Mouse (Mus musculus) WW6 (cell line): Measurements from ENCODE around the gene 1700102P08Rik.

Source experiments
- DNase-seq: peaks from one replicate; pipeline ENCODE4 v3.0.0-alpha.2; 2013; ENCODE audit warnings: low read depth, low spot score

The 1700102P08Rik gene

DNA sequence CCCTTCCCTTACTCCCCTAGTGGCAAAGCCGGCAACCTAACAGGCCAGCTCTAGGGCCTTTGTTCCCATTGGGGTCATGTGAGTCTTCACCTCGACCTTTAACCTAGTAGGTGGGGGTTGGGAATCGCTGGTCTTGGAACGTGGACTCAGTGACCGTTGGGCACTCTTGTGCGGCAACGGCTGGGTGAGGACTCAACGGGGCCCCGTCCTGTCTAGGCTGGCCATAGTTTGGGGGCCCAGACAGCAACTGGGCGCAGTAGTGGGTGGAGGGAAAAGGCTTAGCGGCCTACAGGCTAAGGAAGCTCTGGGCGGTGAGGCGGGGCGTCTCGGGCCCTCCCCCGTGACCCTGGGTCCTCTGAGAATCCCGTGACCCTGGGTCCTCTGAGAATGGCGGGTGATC lies at the start of gene 1700102P08Rik:
TSS of gene 1700102P08Rik (plus strand) at position 130 of the 400 bp plus-strand sequence.
- peak; percentile 67 for DNase-seq

DNA sequence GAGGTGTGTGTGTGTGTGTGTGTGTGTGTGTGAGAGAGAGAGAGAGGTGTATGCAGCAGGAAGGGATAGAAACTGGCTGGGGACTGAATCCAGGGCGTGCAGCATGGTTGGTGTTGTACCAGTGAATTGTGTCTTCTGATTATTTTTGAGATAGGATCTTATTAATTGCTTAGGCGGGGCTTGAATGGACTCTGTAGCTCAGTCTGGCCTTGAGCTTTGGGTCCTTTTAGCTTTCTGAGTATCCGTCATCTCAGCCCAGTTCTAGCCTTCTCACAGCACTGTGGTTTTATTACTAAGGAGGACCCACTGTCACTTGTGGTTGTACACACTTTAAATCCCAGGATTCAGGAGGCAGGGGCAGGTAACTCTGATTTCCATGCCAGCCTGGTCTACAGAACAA lies 49.3 kb upstream of the 1700102P08Rik start:
- no peak for DNase-seq

DNA sequence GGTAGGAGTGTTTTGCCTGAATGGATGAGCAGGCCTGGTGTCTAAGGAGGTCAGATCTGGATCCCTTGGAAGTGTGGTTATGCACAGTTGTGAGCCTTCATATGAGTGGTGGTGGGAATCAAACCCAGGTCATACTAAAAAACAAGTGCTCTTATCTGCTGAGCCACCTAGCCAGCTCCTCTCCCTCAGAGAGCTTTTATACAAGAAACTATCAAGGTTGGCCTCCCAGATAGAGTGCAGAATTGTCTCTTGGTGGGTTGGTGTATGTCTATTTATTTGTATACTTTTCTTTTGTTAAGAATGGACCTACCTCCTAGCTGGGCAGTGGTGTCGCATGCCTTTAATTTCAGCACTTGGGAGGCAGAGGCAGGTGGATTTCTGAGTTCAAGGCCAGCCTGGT lies 48.8 kb upstream of the 1700102P08Rik start:
- DNase-seq, result no peak

DNA sequence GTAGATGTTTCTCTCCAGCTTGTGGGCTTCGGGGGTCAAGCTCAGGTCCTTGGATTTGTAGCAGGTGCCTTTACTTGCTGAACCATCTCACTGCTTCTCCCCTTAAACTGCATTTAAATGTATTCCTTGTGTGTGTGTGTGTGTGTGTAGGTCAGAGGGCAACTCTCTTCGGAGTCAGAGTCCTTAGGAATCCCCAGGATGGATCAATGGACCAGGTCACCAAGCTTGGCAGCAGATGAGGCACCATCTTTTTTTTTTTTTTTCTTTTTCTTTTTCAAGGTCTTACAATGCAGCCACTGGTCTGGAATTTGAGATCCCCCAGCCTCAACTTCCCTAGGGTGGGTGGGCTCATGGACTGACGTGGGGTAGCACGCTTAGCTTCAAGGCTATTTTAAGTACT lies 48.1 kb upstream of the 1700102P08Rik start:
- DNase-seq, result no peak

DNA sequence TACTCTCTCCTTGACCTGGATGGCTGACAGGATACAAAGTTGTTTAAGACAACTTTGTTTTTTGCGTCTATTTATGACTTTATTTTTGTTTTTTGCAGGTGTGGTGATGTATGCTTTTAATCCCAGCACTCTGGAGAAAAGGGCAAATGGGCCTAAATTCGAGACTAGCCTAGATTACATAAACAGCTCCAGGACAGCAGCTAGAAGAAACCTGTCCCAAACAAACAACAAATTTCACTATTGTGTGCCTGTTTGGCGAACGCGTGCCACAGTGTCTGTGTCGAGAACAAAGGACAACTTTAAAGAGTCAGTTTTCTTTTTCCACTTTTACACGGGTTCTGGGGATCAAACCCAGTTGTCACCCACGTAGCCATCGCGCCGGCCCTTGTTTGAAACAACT lies 45.6 kb upstream of the 1700102P08Rik start:
- no peak for DNase-seq

DNA sequence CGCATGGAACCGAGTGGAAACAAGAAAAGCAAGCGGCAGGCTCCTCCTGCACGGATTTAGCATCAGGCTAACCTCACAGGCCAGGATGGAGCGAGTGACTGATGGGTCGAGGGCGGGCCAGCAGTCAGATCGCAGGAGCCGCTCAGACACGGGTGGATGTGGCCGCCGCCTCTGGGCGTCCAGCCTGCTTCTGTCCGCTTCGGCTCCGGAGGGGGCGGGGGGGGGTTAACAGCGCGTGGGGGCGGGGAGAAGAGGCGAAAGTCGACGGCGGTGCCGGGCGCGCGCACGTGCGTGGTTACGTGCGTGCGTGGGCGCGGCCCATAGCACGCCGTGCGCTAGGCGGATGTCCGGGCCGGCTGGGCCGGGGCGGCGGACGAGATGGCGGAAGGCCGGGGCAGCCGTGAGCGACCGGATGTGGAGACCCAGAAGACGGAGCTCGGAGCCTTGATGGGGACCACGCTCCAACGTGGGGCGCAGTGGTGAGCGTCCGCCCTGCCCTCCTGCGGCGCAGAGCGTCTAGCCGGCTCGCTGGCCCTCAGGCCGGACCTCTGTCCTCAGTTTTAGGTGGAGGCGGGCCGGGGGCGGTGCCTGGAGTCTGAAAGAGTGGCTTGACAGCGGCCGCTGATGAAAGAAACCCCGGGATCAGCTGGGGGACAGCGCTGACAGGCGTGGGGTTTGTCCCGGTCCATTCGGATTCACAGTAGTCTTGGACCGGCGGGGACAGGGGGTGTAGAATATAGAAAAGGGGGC lies 44.9 kb upstream of the 1700102P08Rik start, which contains the start of gene Usp4:
TSS of gene Usp4 (plus strand) at position 314 of the 750 bp plus-strand sequence.
- no peak for DNase-seq

DNA sequence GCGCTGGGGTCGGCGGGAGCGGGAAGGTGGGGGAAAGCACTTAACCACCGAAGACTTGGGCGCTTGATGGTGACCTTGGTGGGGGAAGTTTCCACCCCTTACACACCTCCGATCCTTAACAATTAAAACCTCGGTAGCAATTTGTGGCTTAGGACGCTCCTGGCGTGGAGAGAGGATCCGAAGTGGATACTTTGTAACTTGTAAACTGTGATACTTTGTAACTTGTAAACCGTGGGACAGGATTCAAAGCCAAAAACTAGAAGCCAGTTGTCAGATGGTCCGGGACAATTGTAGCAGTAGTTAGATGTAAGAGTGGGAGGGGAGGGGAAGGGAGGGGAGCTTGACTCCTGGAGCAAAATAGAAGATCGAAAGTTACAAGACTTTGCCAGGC lies 44.3 kb upstream of the 1700102P08Rik start:
- DNase-seq, result no peak

DNA sequence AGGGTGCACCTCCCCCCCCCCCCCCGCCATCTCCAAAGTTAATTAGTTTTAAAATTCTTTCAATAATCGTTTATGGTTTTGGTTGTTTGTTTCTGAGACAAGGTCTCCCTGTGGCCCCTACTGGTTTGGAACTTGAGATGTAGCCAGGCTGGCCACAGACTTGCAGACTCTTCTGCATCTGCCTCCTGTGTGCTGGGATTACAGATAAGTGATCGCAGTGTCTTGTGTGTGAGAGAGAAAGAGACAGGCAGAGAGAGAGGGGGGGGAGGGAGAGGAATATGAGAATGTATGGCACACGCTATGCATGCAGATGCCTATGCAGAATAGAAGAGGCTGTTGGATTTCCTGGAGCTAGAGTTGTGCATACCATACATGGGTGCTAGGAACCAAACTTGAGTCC lies 42.9 kb upstream of the 1700102P08Rik start:
- DNase-seq, result no peak

DNA sequence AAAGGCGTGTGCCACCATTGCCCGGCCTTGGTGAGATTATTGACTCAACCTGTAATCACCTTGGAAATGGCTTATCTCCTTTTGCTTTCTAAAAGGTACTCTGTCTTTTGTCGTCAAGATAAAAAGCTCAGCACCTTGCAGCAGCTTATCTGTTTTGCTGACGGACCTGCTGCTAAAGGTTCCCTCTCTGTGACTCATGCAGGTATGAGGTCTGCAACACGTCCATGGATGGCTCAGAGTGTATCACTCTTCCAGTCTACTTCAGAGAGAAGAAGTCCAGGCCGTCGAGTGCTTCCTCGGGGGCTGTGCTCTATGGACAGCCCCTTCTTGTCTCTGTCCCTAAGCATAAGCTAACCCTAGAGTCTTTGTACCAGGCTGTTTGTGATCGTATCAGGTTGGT lies 14.4 kb upstream of the 1700102P08Rik start:
- no peak for DNase-seq

DNA sequence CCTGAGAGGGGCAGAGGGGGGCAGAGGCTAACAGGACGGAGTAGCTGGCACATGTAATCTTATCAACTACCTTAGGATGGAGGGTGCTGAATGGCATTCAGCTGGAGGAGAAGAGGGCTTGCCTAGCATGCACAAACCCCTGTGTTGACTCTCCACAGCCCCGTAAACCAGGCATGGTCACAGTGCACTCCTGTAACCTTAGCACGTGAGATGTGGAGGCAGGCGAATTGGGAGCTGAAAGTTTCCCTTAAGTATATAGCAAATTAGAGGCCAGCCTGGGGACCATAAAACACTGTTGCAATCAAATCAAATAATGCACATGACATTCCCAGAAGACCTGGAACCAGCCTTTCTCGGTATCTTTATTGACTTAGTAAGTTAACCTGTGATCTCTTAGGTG lies 13.9 kb upstream of the 1700102P08Rik start:
- no peak for DNase-seq

DNA sequence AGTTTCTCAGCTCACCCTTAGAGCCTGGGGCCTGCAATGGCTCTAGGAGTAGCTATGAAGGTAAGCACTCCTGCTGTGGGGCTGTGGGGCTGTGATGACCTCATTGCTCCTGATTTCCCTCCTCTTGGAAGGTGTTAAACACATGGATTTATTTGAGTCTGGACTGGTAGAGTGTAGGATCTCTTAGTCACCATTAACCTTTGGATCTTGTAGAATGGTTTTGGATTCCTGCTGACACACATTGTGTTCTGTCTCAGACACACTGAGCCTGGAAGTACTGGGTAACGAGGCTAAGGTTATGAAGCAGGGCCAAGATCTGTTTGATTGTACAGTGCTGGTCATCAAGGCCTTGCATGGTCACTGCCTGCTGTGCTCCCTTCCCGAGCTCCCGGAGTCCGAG lies 13.3 kb upstream of the 1700102P08Rik start:
- DNase-seq, result no peak

DNA sequence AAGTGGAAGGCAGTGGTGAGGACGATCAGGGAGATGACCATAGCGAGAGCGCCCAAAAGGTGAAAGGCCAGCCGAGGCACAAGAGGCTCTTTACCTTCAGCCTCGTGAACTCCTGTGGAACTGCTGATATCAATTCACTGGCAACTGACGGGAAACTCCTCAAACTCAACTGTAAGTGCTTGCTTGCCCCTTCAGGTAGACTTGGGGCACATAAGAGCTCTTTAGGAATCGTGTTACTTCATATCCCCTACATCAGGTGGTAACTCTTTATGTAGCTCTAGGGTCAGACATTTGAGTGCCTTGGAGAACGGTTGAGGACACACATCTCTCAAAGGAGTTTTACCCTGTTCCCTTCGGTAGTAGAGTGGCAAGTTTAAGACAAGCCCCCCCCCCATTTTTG lies 11.2 kb upstream of the 1700102P08Rik start:
- no peak for DNase-seq

DNA sequence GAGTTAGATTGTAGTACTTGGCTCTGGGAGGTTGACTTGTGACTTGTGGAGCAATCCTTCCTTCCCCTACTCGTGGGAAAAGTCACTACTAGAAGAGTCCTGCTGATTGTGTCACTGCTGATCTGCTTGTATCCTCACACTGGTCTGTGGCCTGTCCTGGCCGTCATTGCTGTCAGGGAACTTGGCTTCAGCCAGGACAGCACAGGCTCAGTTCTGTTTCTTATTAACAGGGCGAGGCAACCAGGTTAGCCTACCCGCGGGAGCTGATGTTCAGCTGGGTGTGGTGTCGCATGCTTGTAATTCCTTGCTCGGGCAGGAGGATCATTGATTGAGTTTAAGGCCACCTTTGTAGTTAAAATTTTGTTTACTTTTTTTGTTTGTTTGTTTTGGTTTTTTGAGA lies 7.6 kb upstream of the 1700102P08Rik start:
- DNase-seq, result no peak

DNA sequence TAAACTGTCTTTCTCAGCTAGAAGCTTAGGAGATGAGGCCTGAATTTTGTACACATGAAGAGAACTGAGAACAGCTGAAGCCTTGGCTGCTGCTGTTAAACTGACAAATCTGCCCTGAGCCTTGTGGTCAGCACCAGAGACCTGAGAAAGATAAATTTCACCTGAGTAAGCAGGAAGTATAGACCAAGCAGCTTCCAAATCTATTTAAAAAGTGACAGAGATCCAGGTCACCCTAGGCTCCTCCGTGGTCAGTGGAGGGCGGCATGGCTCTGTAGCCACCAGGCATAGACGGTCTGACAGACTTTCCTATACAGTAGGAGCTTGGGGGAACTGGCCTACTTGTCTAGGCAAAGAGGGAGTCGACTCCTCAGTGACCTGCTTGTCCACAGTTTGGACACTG lies 5.8 kb upstream of the 1700102P08Rik start:
- no peak for DNase-seq

DNA sequence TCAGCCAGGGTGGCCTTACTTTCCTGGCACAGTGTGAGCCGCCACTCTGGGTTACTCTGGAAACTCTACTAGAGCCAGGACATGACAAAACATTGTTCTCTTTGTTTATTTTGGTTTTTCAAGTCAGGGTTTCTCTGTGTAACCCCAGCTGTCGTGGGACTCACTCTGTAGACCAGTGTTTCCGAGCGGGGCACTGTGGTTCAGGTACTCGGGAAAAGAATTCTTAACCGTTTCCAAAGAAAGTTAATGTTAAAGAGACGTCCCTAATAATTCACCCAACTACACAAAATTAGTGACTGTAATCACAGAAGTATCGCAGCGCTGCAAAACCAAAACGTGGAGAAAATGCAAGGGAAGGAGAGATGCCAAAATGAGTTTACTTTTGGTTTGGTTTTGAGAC lies 4.0 kb upstream of the 1700102P08Rik start:
- no peak for DNase-seq

DNA sequence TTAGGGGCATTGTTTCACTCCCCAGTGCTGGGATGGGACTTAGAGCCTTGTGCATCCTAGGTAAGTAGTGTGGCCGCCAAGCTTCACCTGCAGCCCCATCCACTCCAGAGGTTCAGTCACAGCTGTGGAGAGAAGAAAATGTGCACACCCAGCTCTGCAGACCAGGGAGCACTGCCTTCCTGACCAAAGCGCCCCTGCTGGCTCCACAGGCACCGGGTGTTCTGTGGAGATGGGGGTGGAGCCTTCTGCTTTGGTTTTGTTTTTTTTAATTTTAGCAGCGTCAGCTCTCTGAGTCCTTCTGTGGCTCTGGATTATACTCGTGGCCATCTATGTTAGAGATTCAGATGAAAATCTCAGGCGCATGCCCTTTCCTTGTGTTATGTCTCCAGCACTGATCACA lies 3.4 kb upstream of the 1700102P08Rik start:
- no peak for DNase-seq

DNA sequence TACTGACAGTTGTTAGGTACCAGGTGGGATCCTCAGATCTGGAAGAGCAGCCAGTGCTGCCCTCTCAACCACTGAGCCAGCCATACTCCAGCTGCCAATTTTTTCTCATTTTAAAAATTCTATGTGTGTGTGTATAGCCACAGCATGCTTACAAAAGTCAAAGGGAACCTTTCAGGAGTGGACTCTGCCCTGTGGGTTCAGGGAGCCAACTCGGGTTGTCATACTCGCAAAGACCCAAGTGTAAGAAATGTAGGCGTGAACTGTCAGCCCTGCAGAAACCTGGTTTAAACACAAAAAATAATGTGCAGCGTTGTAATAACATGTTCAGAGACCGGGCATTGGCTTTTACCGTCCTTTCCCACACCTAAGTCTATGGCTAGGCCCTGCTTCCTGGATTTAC lies 1.6 kb downstream of the 1700102P08Rik start:
- DNase-seq, result no peak

DNA sequence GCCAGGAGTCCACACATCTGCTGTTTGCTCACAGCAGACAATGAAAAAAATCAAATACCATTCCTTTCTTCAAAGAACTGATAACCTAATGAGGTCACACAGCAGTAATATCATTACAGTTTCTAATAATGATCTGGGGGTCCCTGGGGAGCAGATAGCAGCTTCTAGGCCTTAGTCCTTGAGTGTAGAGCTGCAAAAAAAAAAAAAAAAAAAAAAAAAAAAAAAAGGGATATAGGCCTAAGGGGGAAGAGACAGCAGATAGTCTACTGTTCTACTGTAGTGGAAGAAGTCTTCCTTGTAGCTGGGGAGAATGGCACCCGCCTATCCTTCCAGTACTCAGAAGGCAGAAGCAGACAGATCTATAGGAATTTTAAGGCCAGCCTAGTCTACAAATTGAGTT lies 2.8 kb downstream of the 1700102P08Rik start:
- no peak for DNase-seq

DNA sequence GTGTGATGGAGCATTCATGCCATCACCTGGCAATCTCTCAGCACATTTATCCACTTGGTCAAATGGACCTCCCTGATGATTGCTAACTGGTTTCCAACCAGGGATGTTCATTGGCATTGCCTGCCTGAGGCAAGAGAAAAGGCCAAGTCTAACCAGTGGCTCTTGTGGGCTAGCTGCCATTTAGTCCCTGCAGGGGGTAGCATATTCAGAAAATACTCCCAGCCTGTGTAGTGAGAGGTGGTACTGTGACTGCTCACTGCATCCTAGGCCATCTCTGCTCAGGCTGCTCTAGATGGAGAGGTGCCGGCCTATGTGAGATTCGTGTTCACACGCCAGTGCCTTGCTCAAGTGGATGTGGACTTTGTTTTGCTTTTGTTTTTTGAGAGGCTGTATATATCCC lies 5.7 kb downstream of the 1700102P08Rik start:
- DNase-seq, result no peak

DNA sequence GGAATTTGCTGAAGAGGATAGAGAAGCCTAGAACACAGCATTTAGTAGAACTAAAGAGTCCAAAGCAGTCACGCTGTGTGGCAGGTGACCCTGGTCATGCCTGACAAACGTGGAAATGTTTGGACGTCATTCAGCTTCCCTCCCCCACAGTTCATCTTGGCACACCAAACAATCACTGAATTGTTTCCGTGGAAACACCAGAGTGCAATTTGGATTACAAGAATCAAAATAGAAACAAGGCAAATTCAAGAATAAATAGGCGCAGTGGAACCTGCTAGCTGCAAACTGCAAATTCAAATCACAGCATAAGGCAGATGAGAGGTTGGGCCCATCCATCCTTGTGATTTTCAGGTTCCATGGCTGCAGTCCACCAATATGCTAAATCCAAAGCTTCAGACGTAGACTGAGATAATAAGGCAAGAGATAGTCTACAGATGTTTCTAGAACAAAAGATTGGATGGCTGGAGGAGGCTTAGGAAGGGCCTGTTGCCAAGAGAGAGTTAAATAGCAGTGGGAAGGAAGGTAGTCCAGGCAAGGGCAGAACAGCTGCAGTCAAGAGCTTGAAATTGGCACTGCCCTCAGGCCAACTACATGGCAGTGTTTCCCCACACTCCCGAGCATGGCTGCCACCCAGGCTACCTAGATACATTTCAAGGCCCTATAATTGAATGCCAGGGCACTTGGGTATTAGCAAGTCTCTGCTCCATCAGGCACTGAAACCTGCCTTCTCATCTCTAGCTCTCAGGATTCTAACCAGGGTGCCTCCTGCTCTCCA lies 8.8 kb downstream of the 1700102P08Rik start:
- DNase-seq, result no peak

DNA sequence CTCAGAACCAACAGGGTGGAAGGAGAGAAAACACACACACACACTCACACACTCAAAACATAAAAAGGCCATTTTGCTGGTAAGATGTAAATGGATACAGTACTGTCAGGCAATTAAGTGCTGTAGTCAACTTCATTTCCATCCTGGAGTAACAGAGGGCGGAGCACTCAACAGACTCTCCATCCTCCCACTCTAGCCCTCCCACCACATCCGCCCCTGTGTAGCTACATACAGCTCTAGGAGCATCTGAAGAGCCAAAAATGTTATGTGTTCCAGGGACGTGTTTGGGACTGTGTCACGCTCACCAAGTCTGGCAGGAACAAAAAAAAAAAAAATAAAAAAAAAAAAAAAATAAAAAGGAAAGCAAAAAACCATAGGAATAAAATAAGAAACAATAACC lies 10.5 kb downstream of the 1700102P08Rik start:
- no peak for DNase-seq

DNA sequence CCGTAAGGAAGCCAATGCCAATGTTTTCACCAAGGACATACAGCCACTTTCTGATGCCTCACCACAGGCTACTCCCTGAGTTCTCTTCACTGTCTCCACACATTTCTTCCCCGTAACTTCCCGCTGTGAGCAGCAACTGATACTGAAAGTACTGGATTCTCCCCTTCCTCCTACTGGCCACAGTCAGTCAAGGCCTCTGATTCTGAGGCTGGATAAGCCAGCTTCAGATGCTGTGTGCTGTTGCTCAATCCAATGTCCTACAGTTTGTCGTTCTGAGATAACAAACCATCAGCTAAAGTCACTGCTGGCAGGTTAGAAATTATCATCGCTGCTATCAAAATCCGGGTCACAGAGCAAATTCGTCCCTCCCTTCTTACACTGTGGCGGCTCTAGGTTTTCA lies 11.8 kb downstream of the 1700102P08Rik start:
- DNase-seq, result no peak

DNA sequence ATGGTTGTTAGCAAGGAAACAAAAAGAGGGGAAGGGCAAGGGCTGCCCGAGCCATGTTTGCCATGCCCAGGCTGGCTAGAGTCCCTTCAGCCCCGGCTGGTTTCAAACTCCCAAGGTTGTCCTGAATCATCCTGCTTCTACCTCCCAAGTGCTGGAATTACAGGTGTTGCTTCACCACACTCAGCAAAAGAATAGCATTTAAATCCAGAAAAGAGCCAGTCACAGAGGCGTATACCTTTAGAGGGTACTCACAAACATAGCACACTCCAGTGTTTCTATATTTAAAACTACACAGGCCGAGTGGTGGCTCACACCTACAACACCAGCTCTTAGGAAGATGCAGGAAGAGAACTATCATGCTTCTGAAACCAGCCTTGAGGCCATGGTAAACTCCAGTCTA lies 16.9 kb downstream of the 1700102P08Rik start:
- DNase-seq, result no peak
